Mouse (Mus musculus): Measurements from ENCODE around the gene Il7r. TPM values are rescaled to one million over a fixed set of nuclear protein-coding genes. Genes with fewer than 3 reads are reported as not detected.
"Not testable (repeated sequence)": the region's sequence is repeated elsewhere in the genome, so short reads cannot be mapped to it uniquely, and the experiment has no call there.

Gene Il7r
- polyA plus RNA-seq, 1 experiment: 0.10 TPM

DNA sequence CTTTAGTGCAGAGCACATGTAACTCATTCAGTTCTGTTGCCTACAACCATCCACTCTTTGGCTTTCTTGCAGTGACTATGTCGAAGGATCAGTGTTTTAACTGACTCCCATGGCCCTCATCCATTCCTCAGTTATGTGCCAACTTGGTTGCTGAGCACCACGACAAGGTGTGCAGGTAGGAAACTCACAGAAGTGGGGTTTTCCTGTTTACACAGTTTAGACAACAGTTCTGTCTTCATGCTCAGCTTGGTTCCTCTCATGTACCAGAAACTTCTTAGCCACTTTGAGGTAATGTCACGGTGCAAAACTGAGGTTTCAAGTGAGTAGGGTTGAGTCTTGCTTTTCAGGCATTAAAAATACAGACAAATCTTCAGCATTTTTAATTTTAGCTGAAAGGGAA lies 34.2 kb upstream of the Il7r start:
- no peak overlapping the region for H3K27ac ChIP-seq (ENCODE audit: insufficient read depth, low read length)
- H3K27me3 ChIP-seq (ENCODE audit: control insufficient read depth, insufficient read depth, low read length): no peaks in the 10 kb centered on the region
- H3K4me1 ChIP-seq (ENCODE audit: control insufficient read depth, insufficient read depth, low read length): no peaks in the 10 kb centered on the region
- no peak overlapping the region for H3K4me3 ChIP-seq (replicated peaks; ENCODE audit: insufficient read depth, low read depth, low read length)
- DNase-seq: no peak
- WGBS: 75% methylated on average over 3 of the region's 3 CpGs
- TF ChIP-seq CTCF (IDR thresholded peaks at IDR 0.05; ENCODE audit: borderline replicate concordance, insufficient read depth, low read depth, low read length): no peak
- no peak for TF ChIP-seq POLR2A (IDR thresholded peaks at IDR 0.05; ENCODE audit: borderline replicate concordance, insufficient read depth, low read length)

DNA sequence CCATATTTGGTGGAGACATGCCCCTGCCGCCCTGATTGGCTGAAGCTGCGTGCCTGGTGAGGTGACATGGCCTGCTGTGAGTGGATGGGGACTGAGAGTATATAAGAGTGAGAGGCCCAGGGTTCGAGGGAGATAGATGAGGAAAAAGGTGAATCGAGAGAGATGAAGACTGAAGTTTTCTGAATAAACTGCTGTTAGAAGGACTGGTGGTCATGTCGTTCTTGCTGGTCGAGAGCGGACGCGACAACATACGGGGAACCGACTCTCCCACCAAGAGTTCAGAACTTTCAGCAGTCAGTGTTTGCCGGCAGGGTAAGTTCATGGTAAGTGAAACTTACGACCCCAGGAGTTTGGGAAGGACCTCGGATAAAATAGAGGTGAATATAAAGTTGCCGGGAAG lies 27.3 kb upstream of the Il7r start:
- H3K4me3 ChIP-seq (replicated peaks; ENCODE audit: insufficient read depth, low read depth, low read length); H3K4me1 ChIP-seq (ENCODE audit: control insufficient read depth, insufficient read depth, low read length); H3K27ac ChIP-seq (ENCODE audit: insufficient read depth, low read length); DNase-seq; H3K27me3 ChIP-seq (ENCODE audit: control insufficient read depth, insufficient read depth, low read length): not testable (repeated sequence)
- WGBS: 90% methylated on average over 15 of the region's 15 CpGs

DNA sequence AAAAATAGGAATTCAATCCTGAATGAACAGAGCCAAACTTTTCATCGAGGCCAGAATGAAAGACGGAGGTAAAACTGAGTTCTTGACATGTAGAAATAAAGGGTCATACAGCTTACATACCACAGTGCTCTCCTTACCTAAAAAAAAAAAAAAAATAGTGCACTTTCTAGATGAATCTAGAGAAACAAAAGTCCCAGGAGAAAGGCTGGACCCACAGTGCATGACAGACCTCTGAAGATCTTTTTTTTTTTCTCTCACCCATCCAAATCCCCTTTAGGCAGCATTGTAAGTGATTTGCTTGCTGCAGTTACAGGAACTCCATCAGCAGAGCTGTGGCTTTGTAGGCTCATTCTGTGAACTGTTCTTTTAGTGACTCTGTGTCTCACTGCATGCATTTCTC lies 19.0 kb upstream of the Il7r start:
- Histone ChIP-seq H3K27ac (ENCODE audit: insufficient read depth, low read length) (no peak overlapping the region), H3K4me1 (ENCODE audit: control insufficient read depth, insufficient read depth, low read length) (no peaks in the 10 kb centered on the region), H3K27me3 (ENCODE audit: control insufficient read depth, insufficient read depth, low read length) (no peaks in the 10 kb centered on the region), H3K4me3 (replicated peaks; ENCODE audit: insufficient read depth, low read depth, low read length) (no peak overlapping the region)
- DNase-seq: no peak
- no peak for TF ChIP-seq CTCF (IDR thresholded peaks at IDR 0.05; ENCODE audit: borderline replicate concordance, insufficient read depth, low read depth, low read length)
- TF ChIP-seq POLR2A (IDR thresholded peaks at IDR 0.05; ENCODE audit: borderline replicate concordance, insufficient read depth, low read length): no peak
- WGBS: 96% methylated on average over 2 of the region's 2 CpGs

DNA sequence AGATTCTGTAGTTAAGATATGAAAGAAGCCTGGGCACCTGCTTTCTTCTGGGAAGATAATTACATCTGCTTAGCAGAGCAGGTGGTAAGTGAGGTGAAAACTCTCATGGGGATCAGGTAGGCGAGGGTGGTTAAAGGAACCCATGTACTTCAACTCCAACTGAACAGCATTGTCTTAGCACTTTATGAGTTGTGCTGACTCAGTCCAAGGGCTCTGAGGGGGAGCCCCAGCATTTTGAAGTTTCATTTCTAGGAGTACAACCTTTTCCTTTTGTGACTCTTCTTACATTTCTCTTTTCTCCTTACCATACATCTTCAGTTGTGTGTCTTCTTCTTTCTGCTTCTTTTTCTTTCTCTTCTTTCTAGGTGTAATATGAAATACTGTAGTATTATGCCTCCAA lies 5.2 kb upstream of the Il7r start:
- WGBS: 79% methylated on average over 1 of the region's 1 CpGs
- Histone ChIP-seq H3K4me3 (replicated peaks; ENCODE audit: insufficient read depth, low read depth, low read length) (no peak overlapping the region), H3K27ac (ENCODE audit: insufficient read depth, low read length) (no peak overlapping the region), H3K27me3 (ENCODE audit: control insufficient read depth, insufficient read depth, low read length) (no peaks in the 10 kb centered on the region), H3K4me1 (ENCODE audit: control insufficient read depth, insufficient read depth, low read length) (no peaks in the 10 kb centered on the region)
- no peak for DNase-seq
- TF ChIP-seq POLR2A (IDR thresholded peaks at IDR 0.05; ENCODE audit: borderline replicate concordance, insufficient read depth, low read length) (no peak), CTCF (IDR thresholded peaks at IDR 0.05; ENCODE audit: borderline replicate concordance, insufficient read depth, low read depth, low read length) (no peak)

DNA sequence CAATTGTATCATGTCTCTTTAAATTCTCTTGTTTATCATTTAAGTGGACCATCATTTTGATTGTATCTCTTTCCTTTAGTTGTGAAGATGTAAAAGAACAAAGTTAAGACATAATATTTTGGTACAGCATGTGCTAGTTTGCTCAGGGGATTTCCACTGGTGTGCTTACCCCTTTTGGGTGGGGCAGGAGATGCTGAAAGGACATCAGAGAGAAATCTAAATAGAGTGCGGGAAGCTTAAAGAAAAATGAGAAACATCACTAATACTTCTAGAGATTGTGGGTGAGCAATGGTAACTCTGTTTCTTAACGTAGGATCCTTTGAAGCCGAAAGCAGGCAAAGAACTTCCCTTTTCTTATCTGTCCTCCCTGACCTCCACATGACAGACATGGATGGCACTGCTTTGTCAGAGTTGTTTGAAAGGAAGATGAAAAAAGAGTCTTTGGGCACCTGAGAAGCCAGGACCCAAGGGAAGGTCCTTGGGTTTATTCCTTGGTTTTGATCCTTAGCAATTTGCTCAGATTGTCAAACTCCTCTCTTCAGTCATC lies 3.5 kb upstream of the Il7r start:
- WGBS: 90% methylated on average over 3 of the region's 3 CpGs
- DNase-seq: no peak
- no peak for TF ChIP-seq CTCF (IDR thresholded peaks at IDR 0.05; ENCODE audit: borderline replicate concordance, insufficient read depth, low read depth, low read length)
- TF ChIP-seq POLR2A (IDR thresholded peaks at IDR 0.05; ENCODE audit: borderline replicate concordance, insufficient read depth, low read length): no peak
- H3K27me3 ChIP-seq (ENCODE audit: control insufficient read depth, insufficient read depth, low read length): no peaks in the 10 kb centered on the region
- H3K27ac ChIP-seq (ENCODE audit: insufficient read depth, low read length): no peak overlapping the region
- H3K4me1 ChIP-seq (ENCODE audit: control insufficient read depth, insufficient read depth, low read length): no peaks in the 10 kb centered on the region
- no peak overlapping the region for H3K4me3 ChIP-seq (replicated peaks; ENCODE audit: insufficient read depth, low read depth, low read length)

DNA sequence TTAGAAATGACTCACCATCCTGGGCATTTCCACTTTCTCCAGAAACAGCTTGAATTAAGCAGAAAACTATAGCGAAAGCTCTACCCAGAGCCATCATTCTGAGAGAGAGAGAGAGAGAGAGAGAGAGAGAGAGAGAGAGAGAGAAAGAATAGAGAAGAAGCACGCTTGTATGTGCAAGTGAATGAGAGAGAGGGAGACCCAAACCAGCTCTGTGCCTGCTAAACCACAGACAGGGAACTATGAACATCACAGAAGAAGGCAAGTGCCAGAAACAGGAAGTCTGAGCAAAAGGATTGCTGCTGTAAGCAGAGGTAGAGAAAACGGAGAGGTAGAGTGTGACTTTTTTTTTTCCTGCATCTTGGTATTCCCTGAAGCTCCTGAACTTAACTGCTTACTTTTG lies 330 bp downstream of the Il7r start:
- Histone ChIP-seq H3K4me3 (replicated peaks; ENCODE audit: insufficient read depth, low read depth, low read length) (no peak overlapping the region), H3K27ac (ENCODE audit: insufficient read depth, low read length) (no peak overlapping the region), H3K27me3 (ENCODE audit: control insufficient read depth, insufficient read depth, low read length) (no peaks in the 10 kb centered on the region), H3K4me1 (ENCODE audit: control insufficient read depth, insufficient read depth, low read length) (no peaks in the 10 kb centered on the region)
- 80% methylated on average over 3 of the region's 3 CpGs for WGBS
- DNase-seq: no peak
- no peak for TF ChIP-seq POLR2A (IDR thresholded peaks at IDR 0.05; ENCODE audit: borderline replicate concordance, insufficient read depth, low read length)
- no peak for TF ChIP-seq CTCF (IDR thresholded peaks at IDR 0.05; ENCODE audit: borderline replicate concordance, insufficient read depth, low read depth, low read length)

DNA sequence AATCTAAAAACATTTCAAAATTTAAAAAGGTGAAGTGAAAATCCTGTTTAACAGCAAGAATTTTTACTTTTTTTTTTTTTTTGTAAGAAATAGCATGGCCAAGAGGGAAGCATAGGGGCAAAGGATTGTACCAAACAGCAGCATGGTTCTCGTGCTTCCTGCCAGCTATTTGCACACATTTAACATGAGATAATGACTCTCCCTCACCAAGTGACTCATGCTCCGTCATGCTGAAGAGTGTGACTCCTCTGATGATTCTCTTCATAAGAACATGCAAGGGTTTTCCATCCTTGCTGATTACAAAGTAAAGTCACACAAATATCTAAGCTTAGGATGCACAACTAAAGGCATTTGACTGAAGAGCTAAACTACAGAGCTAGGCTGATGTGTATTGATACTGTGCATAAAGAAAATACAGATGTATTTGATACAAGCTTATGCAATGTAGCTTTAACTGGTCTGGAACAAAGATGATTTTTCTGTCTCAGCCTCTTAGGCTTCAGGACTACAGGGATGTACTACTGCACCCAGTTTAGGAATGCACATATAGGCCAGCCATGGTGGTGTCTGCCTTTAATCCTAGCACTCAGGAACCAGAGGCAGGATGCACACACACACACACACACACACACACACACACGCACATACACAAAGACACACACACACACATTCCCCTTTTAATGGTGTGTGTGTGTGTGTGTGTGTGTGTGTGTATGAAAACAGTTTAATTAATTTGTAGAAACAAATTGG lies 1.6 kb downstream of the Il7r start:
- Histone ChIP-seq H3K4me3 (replicated peaks; ENCODE audit: insufficient read depth, low read depth, low read length) (no peak overlapping the region), H3K27ac (ENCODE audit: insufficient read depth, low read length) (no peak overlapping the region), H3K4me1 (ENCODE audit: control insufficient read depth, insufficient read depth, low read length) (no peaks in the 10 kb centered on the region), H3K27me3 (ENCODE audit: control insufficient read depth, insufficient read depth, low read length) (no peaks in the 10 kb centered on the region)
- 68% methylated on average over 3 of the region's 3 CpGs for WGBS
- TF ChIP-seq POLR2A (IDR thresholded peaks at IDR 0.05; ENCODE audit: borderline replicate concordance, insufficient read depth, low read length): no peak
- no peak for TF ChIP-seq CTCF (IDR thresholded peaks at IDR 0.05; ENCODE audit: borderline replicate concordance, insufficient read depth, low read depth, low read length)
- DNase-seq: no peak

DNA sequence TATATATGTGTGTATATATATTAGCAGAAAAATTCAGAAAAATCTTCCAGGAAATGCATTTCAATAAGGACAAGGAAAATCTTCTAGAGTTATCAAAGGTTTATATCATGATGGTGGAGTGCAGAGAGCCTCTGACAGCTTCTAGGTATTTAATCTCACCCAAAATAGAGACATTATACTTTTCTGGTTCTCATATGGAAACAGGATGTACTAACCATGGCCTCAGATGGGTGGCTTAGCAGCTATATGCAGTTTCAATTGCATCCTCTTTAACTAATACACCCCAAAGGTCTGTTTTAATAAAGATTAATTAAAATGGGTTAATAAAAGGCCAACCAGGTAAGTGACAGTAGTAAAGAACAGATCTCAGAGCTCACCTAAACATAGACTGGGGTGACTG lies 3.6 kb downstream of the Il7r start:
- no peak for DNase-seq
- no peak for TF ChIP-seq CTCF (IDR thresholded peaks at IDR 0.05; ENCODE audit: borderline replicate concordance, insufficient read depth, low read depth, low read length)
- Histone ChIP-seq H3K27ac (ENCODE audit: insufficient read depth, low read length) (no peak overlapping the region), H3K27me3 (ENCODE audit: control insufficient read depth, insufficient read depth, low read length) (no peaks in the 10 kb centered on the region), H3K4me1 (ENCODE audit: control insufficient read depth, insufficient read depth, low read length) (no peaks in the 10 kb centered on the region), H3K4me3 (replicated peaks; ENCODE audit: insufficient read depth, low read depth, low read length) (no peak overlapping the region)
